8 mouse cellular contexts compared by ENCODE assay signal in genomic region chr3:89279153-89279890, GRCm38 (mm10). TPM values are rescaled to one million over a fixed set of nuclear protein-coding genes. Genes with fewer than 3 reads are reported as not detected.
DNase-seq lines count a peak whose midpoint lies in the region; ATAC-seq and TF ChIP-seq lines count a peak whose summit lies in the region.

No protein-coding gene starts in this region.

- peak overlapping the region; percentile 92 for H3K4me3 ChIP-seq in cerebellum, adult 2 months (replicated peaks; ENCODE audit: insufficient read depth, low read depth, low read length)
- peak overlapping the region; percentile 38 for H3K4me3 ChIP-seq in hindbrain, embryonic 11.5 days (ENCODE audit: low read depth, low read length)

- WGBS in cerebellum, adult 2 months: 1% methylated on average over 35 of the region's 35 CpGs
- whole genome bisulfite sequencing in hindbrain, embryonic 11.5 days: 3% methylated on average over 33 of the region's 35 CpGs

- peak overlapping the region; percentile 35 for H3K9ac ChIP-seq in hindbrain, embryonic 11.5 days (ENCODE audit: low read depth, low read length)

- no peak for TF ChIP-seq CTCF in Patski (IDR thresholded peaks at IDR 0.05)
- TF ChIP-seq CTCF in cerebellum, adult 2 months (IDR thresholded peaks at IDR 0.05; ENCODE audit: borderline replicate concordance, insufficient read depth, low read depth, low read length): no peak

- in situ Hi-C loops in Patski (cut with MboI; ENCODE audit: low pct_unique_long_range_greater_than_20kb): no loop called here

- peak; percentile 83; the same call in 1 of the 2 replicates for TF ChIP-seq POLR2A in cerebellum, adult 2 months (IDR thresholded peaks at IDR 0.05; ENCODE audit: borderline replicate concordance, insufficient read depth, low read length)

- ATAC-seq in Patski: peak; percentile 75
- ATAC-seq in frontal cortex, adult (ENCODE audit: low TSS enrichment): peak; percentile 74
- peak; percentile 61 for ATAC-seq in hindbrain, embryonic 11.5 days (ENCODE audit: low FRiP score)
- no peak for ATAC-seq in inflammation-experienced regulatory T-cells, adult 6 months

- peak overlapping the region; percentile 85 for H3K4me2 ChIP-seq in hindbrain, embryonic 11.5 days (replicated peaks; ENCODE audit: low read depth, low read length)

- H3K27ac ChIP-seq in cerebellum, adult 2 months (ENCODE audit: insufficient read depth, low read length): peak overlapping the region; percentile 85
- H3K27ac ChIP-seq in hindbrain, embryonic 11.5 days (ENCODE audit: low read depth, low read length): no peak overlapping the region

- H3K4me1 ChIP-seq in cerebellum, adult 2 months (ENCODE audit: control insufficient read depth, insufficient read depth, low read length): peaks cover 8% of the 10 kb centered on the region
- peaks cover 13% of the 10 kb centered on the region for H3K4me1 ChIP-seq in hindbrain, embryonic 11.5 days (replicated peaks; ENCODE audit: control insufficient read depth, insufficient read depth, low read length)

- CTCF ChIA-PET in Patski (lab: Charles Lee): interaction anchor here (0.6 to 3.5 kb wide), 5 partner anchors 8 to 34 kb away, joined by 3 to 18 read pairs (median 3); partner anchors contain the start of genes Krtcap2 and Trim46

- DNase-seq in Patski (ENCODE audit: low read depth, low spot score): peak; percentile 73
- peak; percentile 90 for DNase-seq in cerebellum, adult 2 months
- peak; percentile 83 for DNase-seq in hindbrain, embryonic 11.5 days (ENCODE audit: low spot score)
- DNase-seq in layer of hippocampus, postnatal 25 days (ENCODE audit: extremely low spot score in 1 of 2, low spot score in 1 of 2): peak; percentile 59 to 66
- DNase-seq in lung, postnatal 36 days: peak; percentile 94
- peak; percentile 84 for DNase-seq in ovary, postnatal 36 days (ENCODE audit: low spot score)

- no peaks in the 10 kb centered on the region for H3K9me3 ChIP-seq in hindbrain, embryonic 11.5 days (ENCODE audit: control insufficient read depth, low read length)

- POLR2A ChIA-PET in Patski (lab: Charles Lee): interaction anchor here (0.5 to 5.1 kb wide), 7 partner anchors 9 to 1588 kb away, joined by 3 to 39 read pairs (median 4); partner anchors contain the start of genes Krtcap2, Slc50a1 and Trim46

- no peaks in the 10 kb centered on the region for H3K27me3 ChIP-seq in Patski
- H3K27me3 ChIP-seq in cerebellum, adult 2 months (ENCODE audit: control insufficient read depth, insufficient read depth, low read length): no peaks in the 10 kb centered on the region
- H3K27me3 ChIP-seq in hindbrain, embryonic 11.5 days (ENCODE audit: control insufficient read depth, insufficient read depth, low read length): peaks cover 38% of the 10 kb centered on the region

- no peaks in the 10 kb centered on the region for H3K36me3 ChIP-seq in hindbrain, embryonic 11.5 days (ENCODE audit: control insufficient read depth, insufficient read depth, low read length)

RNA-seq across cellular contexts. Expression of gene Efna1, which starts 1.6 kb away (rescaled TPM):
- polyA plus RNA-seq in Patski (2021): 97.1 TPM
- 14.2 and 14.7 TPM in 2 replicates for polyA plus RNA-seq in cerebellum, adult 2 months (2012; rRNA removed)
- 14.0 and 16.4 TPM in 2 replicates for polyA plus RNA-seq in hindbrain, embryonic 11.5 days (2014; fragmentation: Nextera tagmentation; extraction: Ambion mirVana)
- total RNA-seq in layer of hippocampus, postnatal 25 days (2021): 1 to 10 TPM; 7.1 to 7.6 TPM
- polyA plus RNA-seq in inflammation-experienced regulatory T-cells, adult 6 months (2017; shearing (Covaris generic)): not detected

RNA-seq across cellular contexts. Expression of gene Slc50a1, which starts 9.0 kb away (rescaled TPM):
- 88.3 TPM for polyA plus RNA-seq in Patski (2021)
- polyA plus RNA-seq in cerebellum, adult 2 months (2012; rRNA removed): 122 and 127 TPM in 2 replicates
- 35.9 and 37.5 TPM in 2 replicates for polyA plus RNA-seq in hindbrain, embryonic 11.5 days (2014; fragmentation: Nextera tagmentation; extraction: Ambion mirVana)
- total RNA-seq in layer of hippocampus, postnatal 25 days (2021): 10 to 100 TPM; 39.5 to 49.3 TPM
- polyA plus RNA-seq in inflammation-experienced regulatory T-cells, adult 6 months (2017; shearing (Covaris generic)): 100 to 1,000 TPM; 152 to 315 (median 248) TPM

RNA-seq across cellular contexts. Expression of gene Dpm3, which starts 20.2 kb away (rescaled TPM):
- 104 TPM for polyA plus RNA-seq in Patski (2021)
- polyA plus RNA-seq in cerebellum, adult 2 months (2012; rRNA removed): 212 and 218 TPM in 2 replicates
- 75.7 and 82.9 TPM in 2 replicates for polyA plus RNA-seq in hindbrain, embryonic 11.5 days (2014; fragmentation: Nextera tagmentation; extraction: Ambion mirVana)
- total RNA-seq in layer of hippocampus, postnatal 25 days (2021): 10 to 100 TPM; 51.1 to 71.0 TPM
- 100 to 1,000 TPM; 115 to 155 (median 137) TPM for polyA plus RNA-seq in inflammation-experienced regulatory T-cells, adult 6 months (2017; shearing (Covaris generic))

RNA-seq across cellular contexts. Expression of gene Trim46, which starts 33.2 kb away (rescaled TPM):
- polyA plus RNA-seq in Patski (2021): 57.5 TPM
- polyA plus RNA-seq in cerebellum, adult 2 months (2012; rRNA removed): 49.8 and 58.5 TPM in 2 replicates
- 9.5 and 9.7 TPM in 2 replicates for polyA plus RNA-seq in hindbrain, embryonic 11.5 days (2014; fragmentation: Nextera tagmentation; extraction: Ambion mirVana)
- total RNA-seq in layer of hippocampus, postnatal 25 days (2021): 10 to 100 TPM; 86.4 to 96.0 TPM
- polyA plus RNA-seq in inflammation-experienced regulatory T-cells, adult 6 months (2017; shearing (Covaris generic)): 1 to 10 TPM; 2.6 to 5.5 (median 3.4) TPM

RNA-seq across cellular contexts. Expression of gene Krtcap2, which starts 33.6 kb away (rescaled TPM):
- 236 TPM for polyA plus RNA-seq in Patski (2021)
- 80.4 and 82.9 TPM in 2 replicates for polyA plus RNA-seq in cerebellum, adult 2 months (2012; rRNA removed)
- 276 and 289 TPM in 2 replicates for polyA plus RNA-seq in hindbrain, embryonic 11.5 days (2014; fragmentation: Nextera tagmentation; extraction: Ambion mirVana)
- total RNA-seq in layer of hippocampus, postnatal 25 days (2021): 10 to 100 TPM; 79.2 to 87.4 TPM
- 100 to 1,000 TPM; 271 to 458 (median 303) TPM for polyA plus RNA-seq in inflammation-experienced regulatory T-cells, adult 6 months (2017; shearing (Covaris generic))

Comparison
In these comparisons a context has a peak if more than half of its experiments do, and no peak if none do; other contexts are left out.
1. RNA of gene Efna1, which starts 1.6 kb away (polyA plus RNA-seq): 97.1 TPM in Patski (single experiment), 14.0 to 16.4 TPM in hindbrain, embryonic 11.5 days and 14.2 to 14.7 TPM in cerebellum, adult 2 months; not detected in inflammation-experienced regulatory T-cells, adult 6 months; every median in the first group is over 10 times any median in the second.
2. Peak in every context shown above with its lines, with median percentiles within 50 percentile points of each other: DNase-seq.